Mouse (Mus musculus) liver, embryonic 14.5 days (tissue): ENCODE data around the gene Tbx1. TPM values are rescaled to one million over a fixed set of nuclear protein-coding genes. Genes with fewer than 3 reads are reported as not detected.

Source experiments
- ATAC-seq: fragments of 200-750 bp; cut with Nextera tagmentation; 2 replicates; pipeline ENCODE4 v1.8.0; 2017; ENCODE audit warnings: moderate number of reproducible peaks, mild to moderate bottlenecking, moderate library complexity; ENCODE audit not compliant: insufficient read depth
- DNase-seq, 3 experiments: peaks; one replicate each; pipeline ENCODE4 v3.0.0-alpha.2; 2012 to 2013; ENCODE audit warnings: low read depth in 3 of 3, low spot score in 3 of 3
- H3K27ac ChIP-seq: fragments of 300-500 bp; sonication (generic); 2 replicates; pipeline ENCODE4 v1.5.1; 2014; ENCODE audit warnings: moderate library complexity, mild to moderate bottlenecking, control low read depth, inconsistent platforms
- H3K27me3 ChIP-seq: fragments of 300-500 bp; sonication (generic); 2 replicates; pipeline ENCODE4 v1.6.1; 2014; ENCODE audit warnings: mild to moderate bottlenecking, low read length, moderate library complexity; ENCODE audit not compliant: control insufficient read depth, insufficient read depth
- H3K36me3 ChIP-seq: fragments of 300-500 bp; sonication (generic); replicated peaks from 2 replicates; pipeline ENCODE4 v1.6.1; 2014; ENCODE audit warnings: low read depth; ENCODE audit not compliant: control insufficient read depth, insufficient read depth
- H3K4me1 ChIP-seq, 2 experiments: fragments of 200-500 bp in 1 of 2; fragments of 300-500 bp in 1 of 2; sonication (generic) in 1 of 2; replicated peaks; 2 replicates each; pipeline ENCODE4 v1.6.1; 2012 to 2014; ENCODE audit warnings: antibody characterized with exemption in 1 of 2, inconsistent platforms in 1 of 2, low read length in 1 of 2; ENCODE audit not compliant: control insufficient read depth in 2 of 2, insufficient read depth in 2 of 2
- H3K4me2 ChIP-seq: fragments of 300-500 bp; sonication (generic); 2 replicates; pipeline ENCODE4 v1.6.1; 2014; ENCODE audit warnings: low read depth, mild to moderate bottlenecking, control low read depth, moderate library complexity
- H3K4me3 ChIP-seq, 2 experiments: fragments of 200-500 bp in 1 of 2; fragments of 300-500 bp in 1 of 2; sonication (generic) in 1 of 2; 2 replicates each; pipeline ENCODE4 v1.5.1; 2012 to 2014; ENCODE audit warnings: low read depth in 2 of 2, low read length in 2 of 2, mild to moderate bottlenecking in 2 of 2, control low read depth in 1 of 2, inconsistent platforms in 1 of 2, moderate library complexity in 1 of 2; ENCODE audit not compliant: insufficient read depth in 1 of 2
- H3K9ac ChIP-seq: fragments of 300-500 bp; sonication (generic); replicated peaks from 2 replicates; pipeline ENCODE4 v1.6.1; 2014; ENCODE audit warnings: mild to moderate bottlenecking, control low read depth, moderate library complexity
- H3K9me3 ChIP-seq: fragments of 300-500 bp; sonication (generic); 2 replicates; pipeline ENCODE4 v1.6.1; 2016; ENCODE audit warnings: low read length, mixed read lengths; ENCODE audit not compliant: control insufficient read depth
- CTCF ChIP-seq: IDR thresholded peaks from 2 replicates; pipeline ENCODE4 v1.5.1; 2016; ENCODE audit warnings: antibody characterized with exemption, low read depth, control low read depth
- EP300 ChIP-seq: IDR thresholded peaks from 2 replicates; pipeline ENCODE4 v1.6.1; 2016; ENCODE audit warnings: antibody characterized with exemption, low read depth
- WGBS: fragments of 180-500 bp; shearing (Covaris S2); extraction: QIAGEN DNeasy Blood & Tissue Kit; methylation state at CpG from one replicate; pipeline ENCODE4 v1.1.7; 2014; ENCODE audit not compliant: insufficient replicate concordance; 5-methylcytosine and 5-hydroxymethylcytosine counted together
- polyA plus RNA-seq, 2 experiments: library from polyadenylated mRNA; depleted of rRNA in 1 of 2; stranded (reverse) in 1 of 2; unstranded in 1 of 2; fragments of >200 nt; fragmentation: Nextera tagmentation in 1 of 2; extraction: Ambion mirVana in 1 of 2; gene quantifications; 2 replicates each; pipeline versions ENCODE4 v1.2.1 to v1.2.3; 2012 to 2014

The Tbx1 gene
- polyA plus RNA-seq, 2 experiments = 0.02 TPM; not detected in 1

GRCm38 (mm10) chr16:18587847-18588737, 2.4 kb downstream of the Tbx1 start:
- no peak overlapping the region for H3K4me2 ChIP-seq
- no peak for DNase-seq
- H3K4me3 ChIP-seq = no peak overlapping the region
- H3K27me3 ChIP-seq = peaks cover 93% of the 10 kb centered on the region
- H3K36me3 ChIP-seq = no peaks in the 10 kb centered on the region
- no peaks in the 10 kb centered on the region for H3K9me3 ChIP-seq
- 3% methylated on average over 52 of the region's 57 CpGs for WGBS
- H3K4me1 ChIP-seq = no peaks in the 10 kb centered on the region
- ATAC-seq = no peak
- no peak overlapping the region for H3K9ac ChIP-seq
- TF ChIP-seq EP300 = no peak
- no peak for TF ChIP-seq CTCF
- no peak overlapping the region for H3K27ac ChIP-seq

DNA sequence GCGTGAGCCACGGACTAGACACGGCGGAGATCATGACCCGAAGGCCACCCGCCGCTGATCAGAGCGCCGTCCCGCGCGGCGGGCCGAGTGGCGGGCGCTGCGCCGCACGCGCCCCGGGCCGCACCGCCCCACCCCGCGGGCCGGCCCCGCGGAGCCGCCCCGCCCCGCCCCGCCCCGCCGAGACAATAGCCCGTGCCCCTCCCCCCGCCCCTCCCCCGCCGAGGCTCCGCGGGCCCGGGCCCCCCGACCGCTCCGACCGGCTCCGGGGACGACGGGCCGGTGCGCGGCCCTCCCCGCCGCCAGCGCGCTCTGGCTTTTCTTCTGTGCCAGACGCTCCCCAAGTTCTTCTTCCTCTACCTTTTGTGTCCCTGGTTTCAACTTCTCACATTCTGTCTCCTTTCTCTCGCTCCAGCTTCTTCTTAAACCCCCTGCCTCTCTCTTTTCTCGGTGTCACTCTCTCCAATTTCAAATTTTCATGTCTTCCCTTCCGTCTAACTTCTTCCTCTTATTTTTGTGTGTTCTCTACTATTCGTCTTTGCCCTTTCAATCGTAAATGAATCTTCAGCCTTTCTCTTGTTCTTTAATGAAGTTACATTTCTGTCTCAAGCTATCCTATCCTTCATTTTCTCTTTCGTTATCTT, 3.4 kb downstream of the Tbx1 start:
- Histone ChIP-seq H3K36me3 (no peaks in the 10 kb centered on the region), H3K4me2 (peak overlapping the region; percentile 28; the same call in 1 of the 2 replicates), H3K27me3 (peaks cover 100% of the 10 kb centered on the region), H3K9ac (no peak overlapping the region), H3K27ac (no peak overlapping the region), H3K9me3 (no peaks in the 10 kb centered on the region), H3K4me1 (no peaks in the 10 kb centered on the region), H3K4me3 (peak overlapping the region in 1 of 2 experiments; percentile 25; a peak in 2 of 4 replicates)
- no peak for TF ChIP-seq CTCF
- no peak for TF ChIP-seq EP300
- DNase-seq = no peak
- ATAC-seq = no peak
- 2% methylated on average over 39 of the region's 62 CpGs for WGBS

DNA sequence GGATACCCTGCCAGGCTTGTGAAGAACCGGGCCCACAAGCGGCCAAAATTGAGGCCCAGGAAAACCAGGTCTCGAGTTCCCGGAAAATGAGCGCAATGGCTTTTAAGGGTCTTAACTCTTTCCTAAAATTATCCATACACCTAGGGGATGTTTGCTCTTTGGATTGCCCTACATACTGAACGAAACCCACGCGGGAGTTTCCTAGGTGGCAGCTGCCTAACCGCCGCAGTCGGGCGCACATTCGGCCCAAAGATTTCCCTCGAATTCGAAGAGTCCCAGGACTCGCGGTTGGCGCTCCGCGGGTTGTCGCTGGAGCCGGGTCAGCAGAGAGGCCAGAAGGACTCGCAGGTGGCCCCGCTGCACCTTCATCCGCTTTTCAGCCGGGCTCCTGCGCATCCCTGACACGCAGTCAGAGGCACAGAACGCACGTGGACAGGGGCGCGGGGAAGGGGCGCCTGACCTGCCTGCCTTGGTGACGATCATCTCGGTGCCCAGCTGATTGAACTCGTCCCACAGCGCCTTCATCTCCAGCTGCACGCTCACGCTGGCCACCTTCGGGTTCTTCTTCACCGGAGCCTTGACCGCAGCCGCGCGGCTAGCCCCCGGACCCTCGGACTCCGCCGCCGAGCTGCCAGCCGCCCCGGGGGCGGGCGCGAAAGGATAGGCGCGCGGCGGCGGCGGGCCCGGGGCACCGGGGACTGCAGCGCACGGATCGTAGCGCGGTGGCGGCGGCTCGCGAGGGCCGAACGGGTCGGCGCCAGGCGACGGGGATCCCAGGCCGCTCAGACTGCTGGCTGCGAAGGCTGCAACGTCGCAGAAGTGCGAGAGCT, 4.2 kb downstream of the Tbx1 start:
- H3K4me3 ChIP-seq = peak overlapping the region in 1 of 2 experiments; percentile 25; a peak in 2 of 4 replicates
- no peaks in the 10 kb centered on the region for H3K36me3 ChIP-seq
- ATAC-seq (no peak), DNase-seq (no peak)
- H3K27me3 ChIP-seq = peaks cover 100% of the 10 kb centered on the region
- no peak overlapping the region for H3K9ac ChIP-seq
- 2% methylated on average over 81 of the region's 83 CpGs for WGBS
- no peak overlapping the region for H3K27ac ChIP-seq
- H3K4me1 ChIP-seq = no peaks in the 10 kb centered on the region
- peak overlapping the region; percentile 28; the same call in 1 of the 2 replicates for H3K4me2 ChIP-seq
- H3K9me3 ChIP-seq = no peaks in the 10 kb centered on the region
- TF ChIP-seq EP300 (no peak), CTCF (no peak)

GRCm38 (mm10) chr16:18585676-18586075, 4.8 kb downstream of the Tbx1 start:
- TF ChIP-seq CTCF (no peak), EP300 (no peak)
- no peak for DNase-seq

More at GRCm38 (mm10) chr16:18585676-18586075, 4.8 kb downstream of the Tbx1 start:
- Histone ChIP-seq H3K4me1 (no peaks in the 10 kb centered on the region), H3K4me3 (no peak overlapping the region), H3K27me3 (peaks cover 100% of the 10 kb centered on the region), H3K27ac (no peak overlapping the region), H3K4me2 (no peak overlapping the region), H3K36me3 (no peaks in the 10 kb centered on the region), H3K9ac (no peak overlapping the region), H3K9me3 (no peaks in the 10 kb centered on the region)
- no peak for ATAC-seq
- 13% methylated on average over 10 of the region's 10 CpGs for WGBS
